Mouse (Mus musculus) heart, embryonic 10.5 days (tissue): Measurements from ENCODE around the gene Fblim1. TPM values are rescaled to one million over a fixed set of nuclear protein-coding genes. Genes with fewer than 3 reads are reported as not detected.
"Not testable (repeated sequence)": the region's sequence is repeated elsewhere in the genome, so short reads cannot be mapped to it uniquely, and the experiment has no call there.

Experiments
- DNase-seq: peaks from one replicate; pipeline ENCODE4 v3.0.0-alpha.2; 2017; ENCODE audit warnings: low spot score
- H3K27ac ChIP-seq: fragments of 300-500 bp; sonication (generic); 2 replicates; pipeline ENCODE4 v1.5.1; 2016; ENCODE audit warnings: mild to moderate bottlenecking
- H3K27me3 ChIP-seq: fragments of 300-500 bp; sonication (generic); 2 replicates; pipeline ENCODE4 v1.6.1; 2016; ENCODE audit warnings: mild to moderate bottlenecking; ENCODE audit not compliant: poor library complexity, insufficient read depth, severe bottlenecking
- H3K36me3 ChIP-seq: fragments of 300-500 bp; sonication (generic); 2 replicates; pipeline ENCODE4 v1.6.1; 2016; ENCODE audit warnings: mild to moderate bottlenecking, moderate library complexity
- H3K4me1 ChIP-seq: fragments of 300-500 bp; sonication (generic); 2 replicates; pipeline ENCODE4 v1.6.1; 2016; ENCODE audit warnings: mild to moderate bottlenecking
- H3K4me3 ChIP-seq: fragments of 300-500 bp; sonication (generic); 2 replicates; pipeline ENCODE4 v1.5.1; 2016; ENCODE audit warnings: mild to moderate bottlenecking, moderate library complexity
- H3K9me3 ChIP-seq: fragments of 300-500 bp; sonication (generic); 2 replicates; pipeline ENCODE4 v1.6.1; 2016; ENCODE audit warnings: mild to moderate bottlenecking, moderate library complexity
- WGBS: fragments of 180-500 bp; shearing (Covaris S2); methylation state at CpG from one replicate; pipeline ENCODE4 v1.1.7; 2016; 5-methylcytosine and 5-hydroxymethylcytosine counted together
- polyA plus RNA-seq: library from polyadenylated mRNA; unstranded; fragments of >200 nt; fragmentation: Nextera tagmentation; extraction: Ambion mirVana; gene quantifications from 2 replicates; pipeline ENCODE4 v1.2.1, GENCODE M21; 2016

The Fblim1 gene
- polyA plus RNA-seq, 1 experiment from 2014 or later: 62.7 TPM

GRCm38 (mm10) chr4:141568966-141569365 lies 36.9 kb downstream of the Fblim1 start:
- Histone ChIP-seq H3K4me1 (peaks cover 30% of the 10 kb centered on the region), H3K36me3 (no peaks in the 10 kb centered on the region), H3K9me3 (no peaks in the 10 kb centered on the region), H3K27ac (no peak overlapping the region), H3K27me3 (no peaks in the 10 kb centered on the region), H3K4me3 (no peak overlapping the region)
- 85% methylated on average over 5 of the region's 5 CpGs for WGBS
- no peak for DNase-seq

- not testable (repeated sequence) for H3K4me3 ChIP-seq, DNase-seq, H3K36me3 ChIP-seq, H3K27ac ChIP-seq, H3K27me3 ChIP-seq, H3K9me3 ChIP-seq
- H3K4me1 ChIP-seq: peaks cover 15% of the 10 kb centered on the region
- WGBS: 86% methylated on average over 7 of the region's 7 CpGs
These were observed 38.7 kb downstream of the Fblim1 start for GRCm38 (mm10) chr4:141567174-141567573.

DNA sequence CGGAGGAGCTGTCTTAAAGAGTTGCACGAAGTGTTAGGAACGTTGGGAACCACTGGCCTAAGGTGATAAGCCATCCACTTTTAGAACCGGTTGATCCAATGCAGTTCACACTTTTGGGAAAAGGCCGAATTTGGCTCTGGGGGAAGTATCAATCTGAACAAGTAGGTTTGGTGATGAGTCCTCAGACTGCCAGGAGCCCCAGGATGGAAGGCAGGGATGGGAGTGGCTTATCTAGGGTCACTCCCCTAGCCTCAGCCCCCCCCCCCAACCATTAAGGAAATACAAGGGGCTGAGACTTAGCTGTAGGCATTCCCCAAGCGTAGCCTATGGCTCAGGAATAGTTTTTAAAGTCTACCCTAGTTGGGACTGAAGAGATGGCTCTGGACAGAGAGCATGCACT lies 39.7 kb downstream of the Fblim1 start:
- Histone ChIP-seq H3K36me3 (no peaks in the 10 kb centered on the region), H3K4me3 (no peak overlapping the region), H3K4me1 (peaks cover 13% of the 10 kb centered on the region), H3K27ac (no peak overlapping the region), H3K27me3 (no peaks in the 10 kb centered on the region), H3K9me3 (no peaks in the 10 kb centered on the region)
- WGBS: 71% methylated on average over 6 of the region's 6 CpGs
- no peak for DNase-seq

- Histone ChIP-seq H3K9me3 (no peaks in the 10 kb centered on the region), H3K27ac (no peak overlapping the region), H3K27me3 (no peaks in the 10 kb centered on the region), H3K4me3 (no peak overlapping the region), H3K4me1 (peaks cover 9% of the 10 kb centered on the region), H3K36me3 (no peaks in the 10 kb centered on the region)
- DNase-seq: no peak
- 62% methylated on average over 7 of the region's 7 CpGs for WGBS
These were observed 40.6 kb downstream of the Fblim1 start for GRCm38 (mm10) chr4:141565325-141565724.

DNA sequence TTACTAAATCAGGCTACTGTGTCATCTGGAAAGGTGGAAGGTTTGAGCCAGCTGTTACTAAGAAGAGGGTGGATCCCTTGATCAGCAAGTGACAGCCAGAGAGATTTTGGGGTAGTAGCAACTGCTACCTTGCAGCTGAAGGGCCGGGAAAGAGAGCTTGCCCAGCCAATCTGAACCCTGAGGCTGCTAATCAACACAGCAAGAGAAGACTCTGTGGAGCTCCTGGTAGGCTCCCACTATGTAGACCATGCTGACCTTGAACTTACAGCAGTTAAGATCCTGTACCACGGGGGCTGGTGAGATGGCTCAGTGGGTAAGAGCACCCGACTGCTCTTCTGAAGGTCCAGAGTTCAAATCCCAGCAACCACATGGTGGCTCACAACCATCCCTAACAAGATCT lies 41.2 kb downstream of the Fblim1 start:
- Histone ChIP-seq H3K4me3 (no peak overlapping the region), H3K27ac (no peak overlapping the region), H3K4me1 (peaks cover 9% of the 10 kb centered on the region), H3K36me3 (no peaks in the 10 kb centered on the region), H3K27me3 (no peaks in the 10 kb centered on the region), H3K9me3 (no peaks in the 10 kb centered on the region)
- DNase-seq: no peak
- WGBS: 65% methylated on average over 3 of the region's 3 CpGs

- H3K4me1 ChIP-seq: peaks cover 13% of the 10 kb centered on the region
- H3K27ac ChIP-seq: no peak overlapping the region
- no peak overlapping the region for H3K4me3 ChIP-seq
- no peaks in the 10 kb centered on the region for H3K27me3 ChIP-seq
- no peaks in the 10 kb centered on the region for H3K9me3 ChIP-seq
- no peaks in the 10 kb centered on the region for H3K36me3 ChIP-seq
- 89% methylated on average over 4 of the region's 4 CpGs for WGBS
- no peak for DNase-seq
These were observed 41.7 kb downstream of the Fblim1 start for GRCm38 (mm10) chr4:141564209-141564608.

GRCm38 (mm10) chr4:141562281-141562680 lies 43.6 kb downstream of the Fblim1 start:
- Histone ChIP-seq H3K9me3 (no peaks in the 10 kb centered on the region), H3K4me3 (no peak overlapping the region), H3K27ac (no peak overlapping the region), H3K27me3 (no peaks in the 10 kb centered on the region), H3K36me3 (no peaks in the 10 kb centered on the region), H3K4me1 (peaks cover 27% of the 10 kb centered on the region)
- 86% methylated on average over 11 of the region's 11 CpGs for WGBS
- DNase-seq: no peak

DNA sequence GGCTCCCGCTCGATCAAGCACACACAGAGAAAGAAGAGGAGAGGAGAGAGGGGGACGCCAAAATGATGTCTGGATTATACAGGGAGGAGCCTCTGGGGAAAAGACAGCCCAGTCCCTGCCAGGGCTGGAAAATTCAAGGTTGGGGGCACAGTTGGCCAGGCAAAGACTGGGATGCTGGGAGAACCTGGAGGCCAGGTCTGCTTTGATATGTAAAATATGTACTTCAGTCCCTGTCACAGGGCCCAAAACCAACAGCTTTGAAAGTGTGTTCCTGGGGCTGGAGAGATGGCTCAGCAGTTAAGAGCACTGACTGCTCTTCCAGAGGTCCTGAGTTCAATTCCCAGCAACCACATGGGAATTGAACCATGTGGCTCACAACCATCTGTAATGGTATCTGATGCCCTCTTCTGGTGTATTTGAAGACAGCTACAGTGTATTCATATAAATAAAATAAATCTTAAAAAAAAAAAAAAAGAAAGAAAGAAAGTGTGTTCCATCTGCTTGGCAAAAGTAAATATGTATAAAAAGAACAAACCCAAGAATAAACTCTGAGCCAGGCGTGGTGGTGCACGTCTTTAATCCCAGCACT lies 44.5 kb downstream of the Fblim1 start:
- not testable (repeated sequence) for DNase-seq, H3K27me3 ChIP-seq, H3K9me3 ChIP-seq, H3K36me3 ChIP-seq, H3K4me3 ChIP-seq, H3K27ac ChIP-seq
- WGBS: 80% methylated on average over 5 of the region's 5 CpGs
- H3K4me1 ChIP-seq: peaks cover 27% of the 10 kb centered on the region

- Histone ChIP-seq H3K4me3 (peak overlapping the region; percentile 65), H3K4me1 (peaks cover 22% of the 10 kb centered on the region), H3K27me3 (no peaks in the 10 kb centered on the region), H3K36me3 (no peaks in the 10 kb centered on the region), H3K27ac (peak overlapping the region; percentile 92), H3K9me3 (no peaks in the 10 kb centered on the region)
- peak; percentile 88 for DNase-seq
- WGBS: 5% methylated on average over 9 of the region's 9 CpGs
These were observed 46.0 kb downstream of the Fblim1 start for GRCm38 (mm10) chr4:141559898-141560263.

- peak overlapping the region; percentile 65 for H3K4me3 ChIP-seq
- no peaks in the 10 kb centered on the region for H3K36me3 ChIP-seq
- DNase-seq: peak; percentile 91
- no peaks in the 10 kb centered on the region for H3K9me3 ChIP-seq
- H3K27ac ChIP-seq: peak overlapping the region; percentile 92
- peaks cover 22% of the 10 kb centered on the region for H3K4me1 ChIP-seq
- no peaks in the 10 kb centered on the region for H3K27me3 ChIP-seq
- WGBS: under 1% methylated on average over 30 of the region's 30 CpGs
These were observed 46.6 kb downstream of the Fblim1 start for GRCm38 (mm10) chr4:141559131-141559897.

- Histone ChIP-seq H3K4me1 (peaks cover 22% of the 10 kb centered on the region), H3K36me3 (no peaks in the 10 kb centered on the region), H3K27ac (peak overlapping the region; percentile 92), H3K9me3 (no peaks in the 10 kb centered on the region), H3K4me3 (peak overlapping the region; percentile 65), H3K27me3 (no peaks in the 10 kb centered on the region)
- DNase-seq: no peak
- 11% methylated on average over 16 of the region's 16 CpGs for WGBS
These were observed 47.2 kb downstream of the Fblim1 start for GRCm38 (mm10) chr4:141558658-141559057.

GRCm38 (mm10) chr4:141556163-141556562 lies 49.7 kb downstream of the Fblim1 start:
- H3K36me3 ChIP-seq, H3K4me3 ChIP-seq, H3K27ac ChIP-seq, H3K9me3 ChIP-seq, H3K27me3 ChIP-seq, DNase-seq: not testable (repeated sequence)
- 84% methylated on average over 6 of the region's 6 CpGs for WGBS
- peaks cover 22% of the 10 kb centered on the region for H3K4me1 ChIP-seq

- DNase-seq, H3K4me3 ChIP-seq, H3K27me3 ChIP-seq, H3K27ac ChIP-seq, H3K9me3 ChIP-seq, H3K36me3 ChIP-seq: not testable (repeated sequence)
- H3K4me1 ChIP-seq: peaks cover 19% of the 10 kb centered on the region
- whole genome bisulfite sequencing: 84% methylated on average over 8 of the region's 9 CpGs
These were observed 51.5 kb downstream of the Fblim1 start for GRCm38 (mm10) chr4:141554255-141554865.
